Mouse (Mus musculus) embryonic facial prominence, embryonic 12.5 days (tissue): ENCODE results near the gene Nsdhl. TPM values are rescaled to one million over a fixed set of nuclear protein-coding genes. Genes with fewer than 3 reads are reported as not detected.

Experiments used
- ATAC-seq: fragments of 200-750 bp; cut with Nextera tagmentation; 2 replicates; pipeline ENCODE4 v1.8.0; 2017; ENCODE audit not compliant: insufficient number of reproducible peaks, insufficient read depth, low FRiP score, low TSS enrichment
- H3K27ac ChIP-seq: fragments of 300-500 bp; sonication (generic); 2 replicates; pipeline ENCODE4 v1.5.1; 2016; ENCODE audit warnings: mild to moderate bottlenecking
- H3K27me3 ChIP-seq: fragments of 300-500 bp; sonication (generic); 2 replicates; pipeline ENCODE4 v1.6.1; 2016; ENCODE audit warnings: mild to moderate bottlenecking, moderate library complexity
- H3K36me3 ChIP-seq: fragments of 300-500 bp; sonication (generic); 2 replicates; pipeline ENCODE4 v1.6.1; 2016; ENCODE audit warnings: mild to moderate bottlenecking
- H3K4me1 ChIP-seq: fragments of 300-500 bp; sonication (generic); 2 replicates; pipeline ENCODE4 v1.6.1; 2016
- H3K4me2 ChIP-seq: fragments of 300-500 bp; sonication (generic); replicated peaks from 2 replicates; pipeline ENCODE4 v1.6.1; 2016; ENCODE audit warnings: mild to moderate bottlenecking, moderate library complexity
- H3K4me3 ChIP-seq: fragments of 300-500 bp; sonication (generic); 2 replicates; pipeline ENCODE4 v1.5.1; 2016; ENCODE audit warnings: mild to moderate bottlenecking
- H3K9ac ChIP-seq: fragments of 300-500 bp; sonication (generic); 2 replicates; pipeline ENCODE4 v1.6.1; 2016; ENCODE audit warnings: mild to moderate bottlenecking, moderate library complexity
- H3K9me3 ChIP-seq: fragments of 300-500 bp; sonication (generic); 2 replicates; pipeline ENCODE4 v1.6.1; 2016; ENCODE audit warnings: mild to moderate bottlenecking, moderate library complexity
- WGBS: fragments of 180-500 bp; shearing (Covaris S2); methylation state at CpG from one replicate; pipeline ENCODE4 v1.1.7; 2016; 5-methylcytosine and 5-hydroxymethylcytosine counted together
- polyA plus RNA-seq: library from polyadenylated mRNA; unstranded; fragments of >200 nt; fragmentation: Nextera tagmentation; extraction: Ambion mirVana; gene quantifications from 2 replicates; pipeline ENCODE4 v1.2.1, GENCODE M21; 2016

Nsdhl gene
- 24.5 and 26.2 TPM in 2 replicates for polyA plus RNA-seq

GRCm38 (mm10) chrX:72917884-72918681 is at the start of gene Nsdhl, which contains the start of gene Cetn2:
Gene Nsdhl (plus strand): TSS chrX:72918557.
Gene Cetn2 (minus strand): TSS chrX:72918411.
- Histone ChIP-seq H3K9me3 (no peaks in the 10 kb centered on the region), H3K4me1 (no peaks in the 10 kb centered on the region), H3K36me3 (no peaks in the 10 kb centered on the region), H3K27me3 (no peaks in the 10 kb centered on the region), H3K9ac (peak within 1 kb of the TSS; percentile 55), H3K27ac (peak within 1 kb of the TSS; percentile 11; the same call in 1 of the 2 replicates), H3K4me2 (peak within 1 kb of the TSS; percentile 61), H3K4me3 (peak within 1 kb of the TSS; percentile 49)
- WGBS: 21% methylated on average over 41 of the region's 41 CpGs
- ATAC-seq: peak; percentile 99

DNA sequence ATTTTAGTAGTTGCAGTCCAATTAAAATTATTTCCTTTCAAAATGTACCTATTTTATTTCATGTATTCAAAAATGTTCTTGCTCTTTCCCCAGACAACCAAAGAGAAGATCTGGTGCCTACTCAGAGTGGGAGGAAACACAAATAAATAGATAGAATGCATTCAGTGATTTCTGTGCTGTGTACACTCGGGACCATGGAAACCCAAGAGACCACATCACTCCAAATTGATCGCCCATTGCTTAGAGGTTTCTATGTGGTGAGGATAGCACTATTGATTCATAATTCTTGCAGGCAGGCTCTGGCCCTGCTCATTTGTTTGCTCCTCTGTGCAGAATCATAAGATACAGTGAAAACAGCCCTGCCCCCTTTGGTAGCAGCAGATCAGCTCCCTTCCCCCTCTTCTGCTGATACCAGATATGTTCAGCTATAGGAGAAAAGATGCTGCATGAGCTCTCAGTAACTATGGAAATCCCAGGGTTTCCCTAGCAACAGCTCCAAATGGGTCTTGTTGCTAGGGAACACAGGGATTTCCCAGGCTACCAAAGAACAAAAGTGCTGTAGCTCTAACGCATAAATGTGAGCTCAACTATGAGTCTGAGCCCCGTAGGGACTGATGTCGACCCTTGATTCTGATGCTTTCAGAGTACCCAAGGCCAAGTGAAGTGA is 22.8 kb upstream of the Nsdhl start:
- no peak for ATAC-seq
- H3K9ac ChIP-seq: no peak overlapping the region
- H3K4me1 ChIP-seq: no peaks in the 10 kb centered on the region
- H3K36me3 ChIP-seq: no peaks in the 10 kb centered on the region
- H3K9me3 ChIP-seq: no peaks in the 10 kb centered on the region
- WGBS: 60% methylated on average over 5 of the region's 5 CpGs
- H3K27ac ChIP-seq: no peak overlapping the region
- H3K4me3 ChIP-seq: no peak overlapping the region
- H3K27me3 ChIP-seq: no peaks in the 10 kb centered on the region
- no peak overlapping the region for H3K4me2 ChIP-seq

GRCm38 (mm10) chrX:72896055-72896437 is 22.3 kb upstream of the Nsdhl start:
- Histone ChIP-seq H3K9me3 (no peaks in the 10 kb centered on the region), H3K27me3 (no peaks in the 10 kb centered on the region), H3K36me3 (no peaks in the 10 kb centered on the region), H3K4me2 (no peak overlapping the region), H3K4me1 (no peaks in the 10 kb centered on the region), H3K27ac (no peak overlapping the region), H3K9ac (no peak overlapping the region), H3K4me3 (no peak overlapping the region)
- WGBS: 50% methylated on average over 1 of the region's 1 CpGs
- ATAC-seq: no peak

- Histone ChIP-seq H3K27me3 (no peaks in the 10 kb centered on the region), H3K4me1 (no peaks in the 10 kb centered on the region), H3K9me3 (no peaks in the 10 kb centered on the region), H3K4me2 (no peak overlapping the region), H3K36me3 (no peaks in the 10 kb centered on the region), H3K9ac (no peak overlapping the region), H3K27ac (no peak overlapping the region), H3K4me3 (no peak overlapping the region)
- no peak for ATAC-seq
- 44% methylated on average over 1 of the region's 1 CpGs for WGBS
Observed at GRCm38 (mm10) chrX:72902530-72902929, 15.8 kb upstream of the Nsdhl start.

DNA sequence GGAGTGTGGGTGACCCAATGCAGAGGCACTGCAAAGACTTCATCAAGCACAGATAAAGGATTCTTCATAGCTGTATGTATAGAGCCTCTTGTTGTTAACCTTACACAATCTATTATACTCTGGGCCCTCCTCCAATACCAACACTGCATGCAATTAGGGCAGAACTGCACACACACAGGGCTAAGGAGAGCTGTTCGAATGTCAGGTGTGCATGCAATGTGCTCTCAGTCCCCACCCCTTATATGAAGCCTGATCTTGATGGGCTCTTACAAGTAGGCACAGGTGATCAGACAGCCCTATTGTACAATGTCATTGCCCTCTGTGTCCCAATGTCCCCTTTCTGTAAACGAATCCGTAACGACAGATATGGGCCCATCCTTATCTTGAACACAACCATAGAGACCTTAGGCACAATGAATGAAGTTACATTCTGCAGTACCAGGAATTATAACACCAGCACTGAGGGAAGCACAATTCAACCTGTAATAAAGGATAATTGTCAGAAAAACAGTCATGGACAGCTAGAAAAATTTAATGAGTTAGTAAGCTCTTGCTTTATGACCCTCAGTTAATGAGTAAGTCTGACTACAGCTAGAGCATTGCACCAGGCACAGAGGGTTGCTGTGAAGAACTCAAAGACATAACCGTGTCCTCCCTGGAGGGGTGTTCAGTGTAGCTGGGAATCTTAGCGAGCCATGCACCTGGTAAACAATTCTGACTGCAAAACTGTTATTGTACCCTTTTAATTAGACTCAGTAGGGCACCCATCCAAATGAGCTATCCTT is 10.5 kb upstream of the Nsdhl start:
- Histone ChIP-seq H3K36me3 (no peaks in the 10 kb centered on the region), H3K27ac (no peak overlapping the region), H3K4me3 (no peak overlapping the region), H3K27me3 (no peaks in the 10 kb centered on the region), H3K9ac (no peak overlapping the region), H3K9me3 (no peaks in the 10 kb centered on the region), H3K4me2 (no peak overlapping the region), H3K4me1 (no peaks in the 10 kb centered on the region)
- 76% methylated on average over 6 of the region's 6 CpGs for WGBS
- no peak for ATAC-seq

DNA sequence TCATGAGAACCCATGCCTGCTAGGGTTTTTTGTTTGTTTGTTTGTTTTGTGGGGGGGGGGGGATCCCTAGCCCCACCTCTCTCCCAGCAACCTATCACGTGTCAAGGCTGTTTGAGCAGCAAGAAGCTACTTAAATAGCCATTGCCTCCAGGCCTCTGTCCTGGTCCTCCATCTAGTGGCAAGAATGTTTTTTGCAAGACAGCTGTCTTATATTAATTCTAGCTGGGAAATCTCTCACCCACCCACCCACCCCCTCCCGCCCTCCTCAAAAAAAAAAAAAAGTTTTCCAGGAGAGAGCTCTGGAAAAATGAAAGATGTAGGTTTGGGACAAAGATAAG is 10.0 kb upstream of the Nsdhl start:
- H3K9ac ChIP-seq: no peak overlapping the region
- no peaks in the 10 kb centered on the region for H3K4me1 ChIP-seq
- H3K4me2 ChIP-seq: no peak overlapping the region
- no peaks in the 10 kb centered on the region for H3K36me3 ChIP-seq
- H3K27ac ChIP-seq: no peak overlapping the region
- WGBS: 28% methylated on average over 2 of the region's 2 CpGs
- H3K27me3 ChIP-seq: no peaks in the 10 kb centered on the region
- no peaks in the 10 kb centered on the region for H3K9me3 ChIP-seq
- H3K4me3 ChIP-seq: no peak overlapping the region
- no peak for ATAC-seq

DNA sequence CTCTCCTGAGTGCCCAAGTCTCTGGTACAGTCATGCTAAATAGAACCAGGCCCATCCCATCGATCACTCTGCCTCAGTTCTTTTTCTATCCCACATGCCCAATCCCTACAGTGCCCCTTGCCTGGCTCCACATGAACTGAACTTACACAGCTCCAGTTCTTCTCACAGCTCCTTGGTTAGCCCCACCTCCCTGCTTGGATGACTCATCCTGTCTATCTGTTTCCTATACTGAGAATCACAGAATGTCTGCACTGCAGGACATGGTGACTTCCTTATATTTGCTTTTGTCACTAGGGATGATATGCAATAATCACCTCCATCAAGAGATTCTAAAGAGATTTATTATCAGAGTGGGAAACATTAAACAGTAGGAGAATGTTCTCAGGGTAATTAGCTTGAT is 6.7 kb upstream of the Nsdhl start:
- Histone ChIP-seq H3K4me1 (no peaks in the 10 kb centered on the region), H3K4me3 (no peak overlapping the region), H3K27me3 (no peaks in the 10 kb centered on the region), H3K27ac (no peak overlapping the region), H3K36me3 (no peaks in the 10 kb centered on the region), H3K9me3 (no peaks in the 10 kb centered on the region), H3K9ac (no peak overlapping the region), H3K4me2 (no peak overlapping the region)
- 87% methylated on average over 1 of the region's 1 CpGs for WGBS
- ATAC-seq: no peak

DNA sequence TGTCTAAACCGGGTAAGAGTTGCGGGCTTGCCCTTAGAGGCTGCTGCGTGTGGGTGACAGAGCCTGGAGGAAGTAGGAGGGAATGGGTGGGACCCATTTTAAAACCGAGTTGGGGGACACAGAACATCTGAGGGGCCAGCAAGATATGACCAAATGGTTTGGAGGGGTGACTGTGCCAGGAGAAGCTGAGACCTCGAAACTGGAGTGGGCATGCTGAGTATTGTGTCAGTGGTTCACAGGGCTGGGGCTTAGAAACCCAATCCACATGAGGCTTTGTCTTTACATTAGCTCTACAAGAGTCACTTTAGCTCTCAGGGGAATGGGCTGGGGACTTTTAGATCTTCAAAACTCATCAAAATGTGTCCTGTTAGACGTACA is 314 bp downstream of the Nsdhl start:
- no peak for ATAC-seq
- no peaks in the 10 kb centered on the region for H3K36me3 ChIP-seq
- no peaks in the 10 kb centered on the region for H3K9me3 ChIP-seq
- H3K9ac ChIP-seq: peak overlapping the region; percentile 55
- no peaks in the 10 kb centered on the region for H3K27me3 ChIP-seq
- peak overlapping the region; percentile 61 for H3K4me2 ChIP-seq
- WGBS: 13% methylated on average over 6 of the region's 6 CpGs
- H3K4me3 ChIP-seq: peak overlapping the region; percentile 49
- H3K4me1 ChIP-seq: no peaks in the 10 kb centered on the region
- peak overlapping the region; percentile 11; the same call in 1 of the 2 replicates for H3K27ac ChIP-seq

DNA sequence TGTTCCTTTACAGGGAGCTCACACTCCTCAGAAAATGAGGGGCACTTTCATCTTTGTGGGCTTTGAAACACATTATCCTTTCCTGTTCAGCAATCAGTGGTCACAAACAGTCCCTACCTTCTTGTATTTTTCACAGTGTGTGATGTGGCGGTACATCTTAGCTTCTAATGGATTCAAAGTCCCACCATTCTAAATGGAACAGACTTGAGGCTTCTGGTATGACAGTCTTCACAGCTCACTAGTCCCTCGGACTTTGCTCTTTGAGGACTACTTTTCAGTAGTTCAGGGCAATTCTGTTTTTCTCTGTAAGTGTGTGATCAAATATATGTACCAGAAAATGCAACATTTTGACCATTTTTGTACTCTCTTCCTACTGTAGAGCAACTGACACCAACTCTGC is 3.0 kb downstream of the Nsdhl start:
- Histone ChIP-seq H3K27ac (no peak overlapping the region), H3K4me2 (no peak overlapping the region), H3K36me3 (no peaks in the 10 kb centered on the region), H3K4me1 (no peaks in the 10 kb centered on the region), H3K4me3 (no peak overlapping the region), H3K27me3 (no peaks in the 10 kb centered on the region), H3K9me3 (no peaks in the 10 kb centered on the region), H3K9ac (no peak overlapping the region)
- ATAC-seq: no peak
- WGBS: 68% methylated on average over 2 of the region's 2 CpGs

GRCm38 (mm10) chrX:72953464-72953863 is 35.1 kb downstream of the Nsdhl start:
- Histone ChIP-seq H3K4me1 (no peaks in the 10 kb centered on the region), H3K36me3 (no peaks in the 10 kb centered on the region; the same call in 1 of the 2 replicates), H3K27me3 (no peaks in the 10 kb centered on the region), H3K9me3 (no peaks in the 10 kb centered on the region), H3K27ac (no peak overlapping the region), H3K9ac (no peak overlapping the region), H3K4me3 (no peak overlapping the region), H3K4me2 (no peak overlapping the region)
- WGBS: 69% methylated on average over 4 of the region's 4 CpGs
- ATAC-seq: no peak

DNA sequence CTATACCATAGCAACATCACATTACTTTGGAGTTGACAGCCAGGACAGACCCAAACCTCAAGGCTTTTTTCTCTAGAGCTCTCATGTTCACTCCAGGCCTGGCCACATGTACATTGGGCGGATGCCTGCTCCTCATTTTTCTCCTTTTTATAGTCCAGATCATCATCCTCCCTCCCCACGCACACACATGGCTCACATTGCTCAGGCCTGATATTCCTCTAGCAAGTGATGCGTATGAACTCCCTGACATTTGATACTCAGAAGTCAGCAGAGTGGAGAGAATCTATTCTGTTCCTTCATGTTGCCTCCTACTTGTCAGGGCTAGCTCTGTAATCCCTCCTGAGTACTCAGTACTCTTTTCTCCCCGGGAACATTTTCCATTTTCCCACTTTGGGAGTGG is 38.1 kb downstream of the Nsdhl start:
- no peak overlapping the region for H3K4me2 ChIP-seq

More for the DNA sequence above, 38.1 kb downstream of the Nsdhl start:
- Histone ChIP-seq H3K9me3 (no peaks in the 10 kb centered on the region), H3K9ac (no peak overlapping the region), H3K27me3 (no peaks in the 10 kb centered on the region), H3K27ac (no peak overlapping the region), H3K36me3 (no peaks in the 10 kb centered on the region; the same call in 1 of the 2 replicates), H3K4me1 (no peaks in the 10 kb centered on the region), H3K4me3 (no peak overlapping the region)
- no peak for ATAC-seq
- WGBS: 75% methylated on average over 4 of the region's 4 CpGs
